Mouse (Mus musculus): ENCODE results near the gene Pxn.

- TF ChIP-seq POLR2A (IDR thresholded peaks at IDR 0.05; ENCODE audit: low read depth, low read length): no peak
- TF ChIP-seq CTCF (IDR thresholded peaks at IDR 0.05; ENCODE audit: extremely low read depth, insufficient read length, insufficient replicate concordance, low read depth, low read length): no peak
These were observed 58.9 kb downstream of the Pxn start for GRCm38 (mm10) chr5:115565403-115565802.
